Mouse (Mus musculus): ENCODE data around the gene Sbk2. TPM values are rescaled to one million over a fixed set of nuclear protein-coding genes. Genes with fewer than 3 reads are reported as not detected.

Gene Sbk2
- total and polyA plus RNA-seq, 3 experiments: 0.10 to 0.30 TPM; not detected in 1

DNA sequence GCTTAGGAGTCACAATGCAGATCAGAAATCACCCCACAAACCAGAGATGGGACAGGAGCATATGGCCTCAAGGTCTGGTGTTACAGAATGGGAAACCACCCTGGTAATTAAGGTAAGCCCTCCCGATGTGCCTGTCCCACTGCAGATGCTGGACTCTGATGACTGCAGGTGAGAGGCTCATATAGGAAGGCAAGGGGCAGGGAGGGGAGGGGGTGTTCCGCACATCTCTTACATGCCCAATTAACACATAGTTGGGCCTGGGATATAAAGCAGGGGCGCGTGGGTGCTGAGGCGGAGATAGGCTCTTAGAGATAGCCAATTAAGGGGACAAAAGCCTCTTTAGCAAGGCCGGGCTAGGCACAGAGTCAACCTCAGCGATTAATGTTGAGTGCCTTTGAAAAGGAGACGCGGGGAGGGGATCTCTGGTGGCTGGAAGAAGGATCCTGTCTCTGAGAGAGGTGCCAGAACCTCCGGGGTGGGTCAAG lies 57.7 kb downstream of the Sbk2 start, which contains the start of gene Gm36210:
Gene Gm36210 (minus strand): TSS at position 51 of the 485 bp plus-strand sequence.
- Histone ChIP-seq H3K4me3 (replicated peaks in 1 of 3; ENCODE audit: low read depth in 2 of 3, low read length in 2 of 3, poor library complexity in 1 of 3) (no peak within 1 kb of the TSS), H3K27me3 (replicated peaks) (peaks cover 1% of the 10 kb centered on the region), H3K9me3 (replicated peaks; ENCODE audit: low read length) (no peaks in the 10 kb centered on the region), H3K36me3 (replicated peaks in 1 of 2; ENCODE audit: control insufficient read depth in 1 of 2, insufficient read depth in 1 of 2, low read length in 1 of 2) (no peaks in the 10 kb centered on the region), H3K4me2 (ENCODE audit: insufficient read depth, low read depth, poor library complexity, severe bottlenecking) (no peak within 1 kb of the TSS), H3K9ac (ENCODE audit: insufficient read depth, low read depth) (no peak within 1 kb of the TSS), H3K79me2 (replicated peaks; ENCODE audit: control insufficient read depth, extremely low read depth, insufficient read depth, poor library complexity, severe bottlenecking) (no peaks in the 10 kb centered on the region), H3K4me1 (ENCODE audit: control insufficient read depth in 1 of 2, insufficient read depth in 2 of 2) (no peaks in the 10 kb centered on the region), H3K27ac (ENCODE audit: insufficient read depth, low read depth) (no peak within 1 kb of the TSS)
- in situ Hi-C loops (cut with MboI; ENCODE audit: low pct_ligation_motif_present, low pct_unique_long_range_greater_than_20kb, low sequenced_read_pairs): no loop called here
- dilution Hi-C loops (cut with MboI; ENCODE audit: extremely low pct_ligation_motif_present, extremely low pct_unique_long_range_greater_than_20kb, low sequenced_read_pairs): no loop called here
- TF ChIP-seq USF2 (conservative IDR thresholded peaks at IDR 0.05; ENCODE audit: low read depth, low read length): no peak
- TF ChIP-seq GABPA (IDR thresholded peaks at IDR 0.05; ENCODE audit: insufficient replicate concordance, low read depth, low read length): no peak
- TF ChIP-seq ZKSCAN1 (IDR thresholded peaks at IDR 0.05; ENCODE audit: borderline replicate concordance, low read depth, low read length): no peak
- no peak for TF ChIP-seq ZMIZ1 (IDR thresholded peaks at IDR 0.05; ENCODE audit: low read depth, low read length)
- TF ChIP-seq ZNF384 (IDR thresholded peaks at IDR 0.05; ENCODE audit: low read depth, low read length): no peak
- TF ChIP-seq MAZ (IDR thresholded peaks at IDR 0.05; ENCODE audit: low read depth, low read length): no peak
- no peak for TF ChIP-seq TCF12 (IDR thresholded peaks at IDR 0.05; ENCODE audit: low read depth, low read length)
- no peak for TF ChIP-seq NELFE (IDR thresholded peaks at IDR 0.05; ENCODE audit: low read depth, low read length)
- no peak for TF ChIP-seq IRF4 (IDR thresholded peaks at IDR 0.05; ENCODE audit: low read depth, low read length)
- no peak for TF ChIP-seq MYC (IDR thresholded peaks at IDR 0.05; ENCODE audit: low read depth, low read length)
- no peak for TF ChIP-seq EP300 (IDR thresholded peaks at IDR 0.05; ENCODE audit: low read length)
- TF ChIP-seq TBP (conservative IDR thresholded peaks at IDR 0.05; ENCODE audit: low read depth, low read length): no peak
- TF ChIP-seq CHD2 (IDR thresholded peaks at IDR 0.05; ENCODE audit: low read length): no peak
- TF ChIP-seq MEF2A (IDR thresholded peaks at IDR 0.05; ENCODE audit: borderline replicate concordance, low read depth, low read length): no peak
- no peak for TF ChIP-seq JUN (IDR thresholded peaks at IDR 0.05; ENCODE audit: insufficient read depth, low read depth, low read length)
- no peak for TF ChIP-seq MAFK (IDR thresholded peaks at IDR 0.05; ENCODE audit: insufficient replicate concordance, low read length)
- no peak for TF ChIP-seq USF1 (IDR thresholded peaks at IDR 0.05; ENCODE audit: low read depth, low read length)
- no peak for TF ChIP-seq MAX (IDR thresholded peaks at IDR 0.05; ENCODE audit: low read length)
- no peak for TF ChIP-seq POLR2AphosphoS2 (IDR thresholded peaks at IDR 0.05; ENCODE audit: low read depth, low read length)
- TF ChIP-seq SMC3 (IDR thresholded peaks at IDR 0.05; ENCODE audit: low read depth, low read length): no peak
- DNase-seq (ENCODE audit: extremely low read depth): no peak

DNA sequence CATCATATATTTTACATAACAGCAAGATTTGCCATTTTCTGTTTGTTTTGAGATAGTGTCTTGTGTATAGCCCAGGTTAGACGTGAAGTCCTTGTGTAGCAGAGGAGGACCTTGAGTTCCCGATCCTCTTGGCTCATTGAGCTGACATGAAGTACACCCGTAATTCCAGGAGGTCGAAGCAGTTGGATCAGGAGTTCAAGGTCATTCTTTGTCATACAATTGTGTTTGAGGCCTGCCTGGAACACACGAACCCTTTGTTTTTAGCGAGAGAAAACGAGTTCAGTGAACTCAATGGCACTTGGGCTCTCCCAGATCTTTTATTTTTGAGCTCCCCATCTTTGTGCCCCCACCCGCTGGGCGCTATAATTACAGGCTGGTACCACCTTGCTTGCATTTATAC lies 61.8 kb downstream of the Sbk2 start:
- Histone ChIP-seq H3K4me2 (ENCODE audit: insufficient read depth, low read depth, poor library complexity, severe bottlenecking) (no peak overlapping the region), H3K27me3 (replicated peaks) (peaks cover 1% of the 10 kb centered on the region), H3K4me3 (replicated peaks in 1 of 3; ENCODE audit: low read depth in 2 of 3, low read length in 2 of 3, poor library complexity in 1 of 3) (no peak overlapping the region), H3K9me3 (replicated peaks; ENCODE audit: low read length) (peaks cover 3% of the 10 kb centered on the region), H3K79me2 (replicated peaks; ENCODE audit: control insufficient read depth, extremely low read depth, insufficient read depth, poor library complexity, severe bottlenecking) (no peaks in the 10 kb centered on the region), H3K27ac (ENCODE audit: insufficient read depth, low read depth) (no peak overlapping the region), H3K36me3 (replicated peaks in 1 of 2; ENCODE audit: control insufficient read depth in 1 of 2, insufficient read depth in 1 of 2, low read length in 1 of 2) (peaks cover 0 to 2% of the 10 kb centered on the region in 2 experiments), H3K4me1 (ENCODE audit: control insufficient read depth in 1 of 2, insufficient read depth in 2 of 2) (no peaks in the 10 kb centered on the region), H3K9ac (ENCODE audit: insufficient read depth, low read depth) (no peak overlapping the region)
- TF ChIP-seq MEF2A (IDR thresholded peaks at IDR 0.05; ENCODE audit: borderline replicate concordance, low read depth, low read length): no peak
- TF ChIP-seq USF1 (IDR thresholded peaks at IDR 0.05; ENCODE audit: low read depth, low read length): no peak
- TF ChIP-seq RCOR1 (conservative IDR thresholded peaks at IDR 0.05; ENCODE audit: low read depth, low read length): no peak
- no peak for TF ChIP-seq CHD2 (IDR thresholded peaks at IDR 0.05; ENCODE audit: low read length)
- no peak for TF ChIP-seq SIN3A (IDR thresholded peaks at IDR 0.05; ENCODE audit: low read length)
- TF ChIP-seq CHD1 (IDR thresholded peaks at IDR 0.05; ENCODE audit: low read depth, low read length): no peak
- no peak for TF ChIP-seq MAFK (IDR thresholded peaks at IDR 0.05; ENCODE audit: insufficient replicate concordance, low read length)
- TF ChIP-seq ZKSCAN1 (IDR thresholded peaks at IDR 0.05; ENCODE audit: borderline replicate concordance, low read depth, low read length): no peak
- dilution Hi-C loops (cut with MboI; ENCODE audit: extremely low pct_ligation_motif_present, extremely low pct_unique_long_range_greater_than_20kb, low sequenced_read_pairs): no loop called here
- in situ Hi-C loops (cut with MboI; ENCODE audit: low pct_ligation_motif_present, low pct_unique_long_range_greater_than_20kb, low sequenced_read_pairs): no loop called here
- DNase-seq (ENCODE audit: extremely low read depth): no peak
